Mouse (Mus musculus): ENCODE data around the gene Tmem51. TPM values are rescaled to one million over a fixed set of nuclear protein-coding genes. Genes with fewer than 3 reads are reported as not detected.

The Tmem51 gene
- total and polyA plus RNA-seq, 3 experiments = 1.4 to 8.0 (median 8.0) TPM

DNA sequence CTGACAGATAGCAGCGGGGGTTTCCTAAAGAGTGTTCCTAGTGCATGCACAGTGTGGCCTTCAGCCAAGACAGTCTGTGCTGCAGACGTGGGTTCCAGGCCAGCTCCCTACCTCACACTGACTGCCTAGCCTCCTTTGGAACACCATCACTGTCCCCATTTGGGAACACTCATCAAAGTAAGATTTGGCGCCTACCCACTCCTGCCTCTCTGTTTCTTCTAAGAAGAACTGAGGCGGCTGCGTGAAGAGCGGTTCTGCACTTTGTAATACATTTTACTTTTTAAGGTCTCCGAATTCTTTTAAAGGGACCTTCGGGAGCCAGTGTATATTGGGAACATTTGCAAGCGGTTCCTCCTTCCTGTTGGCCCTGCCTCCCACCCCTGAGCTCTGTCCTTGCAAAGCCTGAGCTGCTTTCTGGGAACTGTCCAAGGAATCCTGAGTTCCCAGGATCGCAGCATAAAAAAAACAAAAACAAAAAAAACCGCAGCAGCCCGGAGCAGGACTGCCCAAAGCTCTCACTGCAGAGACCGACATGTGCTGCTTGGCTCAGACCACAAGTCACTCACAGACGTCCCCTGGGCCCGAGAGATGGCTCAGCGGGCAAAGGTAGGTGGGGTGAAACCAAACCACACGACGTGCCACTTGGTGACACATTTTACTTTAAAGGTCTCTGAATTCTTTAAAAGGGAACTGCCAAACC, 6.4 kb downstream of the Tmem51 start:
- no peaks in the 10 kb centered on the region for H3K9me3 ChIP-seq (replicated peaks; ENCODE audit: low read length)
- no peaks in the 10 kb centered on the region for H3K79me2 ChIP-seq (replicated peaks; ENCODE audit: control insufficient read depth, extremely low read depth, insufficient read depth, poor library complexity, severe bottlenecking)
- TF ChIP-seq GABPA (IDR thresholded peaks at IDR 0.05; ENCODE audit: insufficient replicate concordance, low read depth, low read length) (no peak), MAX (IDR thresholded peaks at IDR 0.05; ENCODE audit: low read length) (no peak), BHLHE40 (IDR thresholded peaks at IDR 0.05; ENCODE audit: low read depth, low read length) (peak; percentile 90), SIN3A (IDR thresholded peaks at IDR 0.05; ENCODE audit: low read length) (no peak), MXI1 (IDR thresholded peaks at IDR 0.05; ENCODE audit: low read depth, low read length) (peak; percentile 63; the same call in 1 of the 2 replicates), JUND (conservative IDR thresholded peaks at IDR 0.05; ENCODE audit: low read depth, low read length) (no peak), EP300 (IDR thresholded peaks at IDR 0.05; ENCODE audit: low read length) (0 out of 2 replicates have a peak, but pooled peaks have one; percentile 37), POLR2AphosphoS2 (IDR thresholded peaks at IDR 0.05; ENCODE audit: low read depth, low read length) (no peak), IRF4 (IDR thresholded peaks at IDR 0.05; ENCODE audit: low read depth, low read length) (peak; percentile 45; the same call in 1 of the 2 replicates), MAFK (IDR thresholded peaks at IDR 0.05; ENCODE audit: insufficient replicate concordance, low read length) (0 out of 2 replicates have a peak, but pooled peaks have one; percentile 26), ETS1 (conservative IDR thresholded peaks at IDR 0.05; ENCODE audit: low read depth, low read length) (peak; percentile 69), ZNF384 (IDR thresholded peaks at IDR 0.05; ENCODE audit: low read depth, low read length) (peak; percentile 96), MEF2A (IDR thresholded peaks at IDR 0.05; ENCODE audit: borderline replicate concordance, low read depth, low read length) (0 out of 2 replicates have a peak, but pooled peaks have one; percentile 12), RAD21 (IDR thresholded peaks at IDR 0.05; ENCODE audit: low read depth, low read length) (no peak)
- peaks cover 34 to 90% of the 10 kb centered on the region in 2 experiments for H3K4me1 ChIP-seq (ENCODE audit: control insufficient read depth in 1 of 2, insufficient read depth in 2 of 2)
- DNase-seq (ENCODE audit: extremely low read depth) = peak; percentile 90
- no peak overlapping the region for H3K9ac ChIP-seq (ENCODE audit: insufficient read depth, low read depth)
- H3K27me3 ChIP-seq (replicated peaks) = peaks cover 14% of the 10 kb centered on the region
- H3K36me3 ChIP-seq (replicated peaks in 1 of 2; ENCODE audit: control insufficient read depth in 1 of 2, insufficient read depth in 1 of 2, low read length in 1 of 2) = no peaks in the 10 kb centered on the region
- no peak overlapping the region for H3K27ac ChIP-seq (ENCODE audit: insufficient read depth, low read depth)
- H3K4me2 ChIP-seq (ENCODE audit: insufficient read depth, low read depth, poor library complexity, severe bottlenecking) = peak overlapping the region; percentile 37
- dilution Hi-C loops (cut with MboI; ENCODE audit: extremely low pct_ligation_motif_present, extremely low pct_unique_long_range_greater_than_20kb, low sequenced_read_pairs) (no loop called here), in situ Hi-C loops (cut with MboI; ENCODE audit: low pct_ligation_motif_present, low pct_unique_long_range_greater_than_20kb, low sequenced_read_pairs) (loop anchor here (5.0 to 25.0 kb wide), 3 partner anchors 60 to 665 kb away; partner anchors contain the start of genes Clcnkb, Fhad1 and Hspb7)
- H3K4me3 ChIP-seq (replicated peaks in 1 of 3; ENCODE audit: low read depth in 2 of 3, low read length in 2 of 3, poor library complexity in 1 of 3) = peak overlapping the region in 1 of 3 experiments; percentile 18

DNA sequence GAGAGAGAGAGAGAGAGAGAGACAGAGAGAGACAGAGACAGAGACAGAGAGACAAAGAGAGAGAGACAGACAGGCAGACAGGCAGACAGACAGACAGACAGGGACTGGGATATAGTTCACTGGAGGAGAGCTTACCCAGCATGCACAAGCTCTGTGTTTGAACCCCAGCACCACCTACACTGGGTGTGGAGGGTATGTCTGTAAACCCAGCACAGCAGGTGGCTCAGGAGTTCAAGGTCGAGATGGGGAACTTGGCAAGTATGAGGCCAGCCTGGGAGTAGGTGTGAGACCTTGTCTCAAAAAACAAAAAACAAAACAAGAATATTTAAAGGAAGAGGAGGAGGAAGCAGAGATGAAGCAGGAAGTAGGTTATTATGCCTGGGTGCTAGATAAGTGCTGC, 7.2 kb downstream of the Tmem51 start:
- Histone ChIP-seq H3K27ac (ENCODE audit: insufficient read depth, low read depth) (no peak overlapping the region), H3K27me3 (replicated peaks) (peaks cover 6% of the 10 kb centered on the region), H3K79me2 (replicated peaks; ENCODE audit: control insufficient read depth, extremely low read depth, insufficient read depth, poor library complexity, severe bottlenecking) (no peaks in the 10 kb centered on the region), H3K4me1 (ENCODE audit: control insufficient read depth in 1 of 2, insufficient read depth in 2 of 2) (peaks cover 34 to 85% of the 10 kb centered on the region in 2 experiments), H3K9me3 (replicated peaks; ENCODE audit: low read length) (no peaks in the 10 kb centered on the region), H3K4me2 (ENCODE audit: insufficient read depth, low read depth, poor library complexity, severe bottlenecking) (peak overlapping the region; percentile 17; the same call in 1 of the 2 replicates), H3K36me3 (replicated peaks in 1 of 2; ENCODE audit: control insufficient read depth in 1 of 2, insufficient read depth in 1 of 2, low read length in 1 of 2) (no peaks in the 10 kb centered on the region), H3K9ac (ENCODE audit: insufficient read depth, low read depth) (no peak overlapping the region), H3K4me3 (replicated peaks in 1 of 3; ENCODE audit: low read depth in 2 of 3, low read length in 2 of 3, poor library complexity in 1 of 3) (no peak overlapping the region)
- in situ Hi-C loops (cut with MboI; ENCODE audit: low pct_ligation_motif_present, low pct_unique_long_range_greater_than_20kb, low sequenced_read_pairs) (loop anchor here (5.0 to 25.0 kb wide), 3 partner anchors 60 to 665 kb away; partner anchors contain the start of genes Clcnkb, Fhad1 and Hspb7), dilution Hi-C loops (cut with MboI; ENCODE audit: extremely low pct_ligation_motif_present, extremely low pct_unique_long_range_greater_than_20kb, low sequenced_read_pairs) (no loop called here)
- DNase-seq (ENCODE audit: extremely low read depth) = peak; percentile 51
- no peak for TF ChIP-seq NRF1 (IDR thresholded peaks at IDR 0.05; ENCODE audit: low read depth, low read length)
- no peak for TF ChIP-seq UBTF (IDR thresholded peaks at IDR 0.05; ENCODE audit: low read depth, low read length)
- TF ChIP-seq ZNF384 (IDR thresholded peaks at IDR 0.05; ENCODE audit: low read depth, low read length) = no peak
- TF ChIP-seq RAD21 (IDR thresholded peaks at IDR 0.05; ENCODE audit: low read depth, low read length) = no peak
- no peak for TF ChIP-seq GABPA (IDR thresholded peaks at IDR 0.05; ENCODE audit: insufficient replicate concordance, low read depth, low read length)
- no peak for TF ChIP-seq E2F4 (IDR thresholded peaks at IDR 0.05; ENCODE audit: insufficient replicate concordance, low read depth, low read length)
- no peak for TF ChIP-seq MAZ (IDR thresholded peaks at IDR 0.05; ENCODE audit: low read depth, low read length)
- no peak for TF ChIP-seq MAX (IDR thresholded peaks at IDR 0.05; ENCODE audit: low read length)

Data from CH12.LX (cell line).